Mouse (Mus musculus) c-Kit-positive CD71-positive TER-119-positive erythroid progenitor cells, embryonic 14.5 days (primary cell): ENCODE data around the gene Psma6.
A peak's percentile ranks its signal among the peaks of the same experiment; 100 is the strongest.
"Not testable (repeated sequence)": the region's sequence is repeated elsewhere in the genome, so short reads cannot be mapped to it uniquely, and the experiment has no call there.

Experiments
- DNase-seq: peaks from one replicate; pipeline ENCODE4 v3.0.0-alpha.2; 2013; ENCODE audit warnings: low spot score

Psma6 gene

DNA sequence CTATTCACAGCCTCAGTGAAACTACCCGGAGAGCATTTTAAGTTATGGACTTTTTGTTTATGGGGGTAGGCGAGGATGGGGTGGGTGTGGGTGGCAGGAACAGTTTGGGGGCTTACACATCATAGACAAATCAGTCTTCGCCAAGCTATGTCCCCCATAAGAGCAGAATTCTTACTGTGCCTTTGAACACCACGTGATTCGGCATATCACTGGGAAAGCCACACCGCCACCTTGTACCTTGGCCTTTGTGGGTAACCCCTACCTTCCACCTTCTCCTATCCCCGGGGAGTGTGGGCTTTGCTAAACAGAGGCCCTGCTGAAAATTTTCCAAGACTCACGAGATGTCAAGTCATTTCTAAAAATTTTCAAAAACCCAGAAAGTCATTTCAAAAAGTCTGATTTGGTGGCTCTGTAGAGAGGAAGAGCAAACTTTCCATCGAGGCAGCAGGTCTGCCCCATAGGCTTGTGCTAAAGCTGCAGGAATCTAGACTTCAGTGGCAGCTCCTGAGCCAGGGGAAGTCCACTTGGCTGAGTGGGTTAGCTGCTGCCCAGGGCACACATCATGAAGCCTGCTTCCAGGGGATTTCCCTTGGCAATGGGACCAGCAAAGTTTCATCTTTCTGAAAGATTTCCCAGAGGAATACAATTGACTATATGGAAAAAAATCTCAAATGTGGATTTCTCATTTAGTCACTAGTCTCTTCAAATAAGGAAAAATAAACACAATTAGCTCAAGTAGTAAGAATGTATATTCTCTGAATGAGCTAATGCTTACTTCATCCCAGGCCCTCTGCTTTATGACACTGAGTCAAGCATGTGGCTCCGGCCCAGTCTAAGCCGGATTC is 8.9 kb downstream of the Psma6 start:
- no peak for DNase-seq

DNA sequence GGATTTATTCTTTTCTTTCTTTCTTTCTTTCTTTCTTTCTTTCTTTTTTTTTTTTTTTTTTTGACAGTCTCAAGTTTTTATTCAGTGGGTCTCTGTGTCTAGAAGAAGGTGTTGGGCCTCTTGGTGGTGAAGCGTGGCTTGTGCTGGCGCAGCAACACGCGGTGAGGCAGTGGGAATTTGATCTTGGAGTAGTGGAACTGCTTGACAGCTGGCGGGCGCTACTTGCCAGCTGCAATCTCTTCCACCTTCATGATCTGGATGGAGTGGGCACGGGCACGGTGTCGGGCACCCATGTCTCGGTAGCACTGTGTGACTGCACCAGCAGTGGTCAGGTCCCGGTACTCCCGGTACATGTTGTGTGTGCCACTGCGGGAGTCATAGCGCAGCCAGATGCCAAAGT is 11.6 kb downstream of the Psma6 start:
- DNase-seq: not testable (repeated sequence)

DNA sequence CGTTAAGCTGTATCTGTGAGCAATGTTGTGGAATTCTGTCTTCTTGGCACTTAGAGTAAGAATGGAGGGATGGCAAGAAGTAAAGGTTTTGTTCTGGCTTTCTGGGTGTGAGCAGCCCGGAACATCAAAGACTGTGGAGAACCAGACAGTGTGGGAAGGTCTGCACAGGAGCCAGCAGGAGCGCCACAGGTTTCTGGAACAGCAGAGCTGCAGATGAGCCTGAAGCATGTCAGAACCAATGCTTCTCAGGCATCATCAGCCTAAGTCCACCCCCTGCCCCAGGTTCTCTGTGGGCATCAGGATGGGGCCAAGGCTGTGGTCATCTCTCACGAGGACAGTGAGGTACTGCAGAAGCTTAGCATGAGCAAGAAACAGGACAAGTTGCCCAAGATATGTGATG is 12.5 kb downstream of the Psma6 start:
- no peak for DNase-seq

DNA sequence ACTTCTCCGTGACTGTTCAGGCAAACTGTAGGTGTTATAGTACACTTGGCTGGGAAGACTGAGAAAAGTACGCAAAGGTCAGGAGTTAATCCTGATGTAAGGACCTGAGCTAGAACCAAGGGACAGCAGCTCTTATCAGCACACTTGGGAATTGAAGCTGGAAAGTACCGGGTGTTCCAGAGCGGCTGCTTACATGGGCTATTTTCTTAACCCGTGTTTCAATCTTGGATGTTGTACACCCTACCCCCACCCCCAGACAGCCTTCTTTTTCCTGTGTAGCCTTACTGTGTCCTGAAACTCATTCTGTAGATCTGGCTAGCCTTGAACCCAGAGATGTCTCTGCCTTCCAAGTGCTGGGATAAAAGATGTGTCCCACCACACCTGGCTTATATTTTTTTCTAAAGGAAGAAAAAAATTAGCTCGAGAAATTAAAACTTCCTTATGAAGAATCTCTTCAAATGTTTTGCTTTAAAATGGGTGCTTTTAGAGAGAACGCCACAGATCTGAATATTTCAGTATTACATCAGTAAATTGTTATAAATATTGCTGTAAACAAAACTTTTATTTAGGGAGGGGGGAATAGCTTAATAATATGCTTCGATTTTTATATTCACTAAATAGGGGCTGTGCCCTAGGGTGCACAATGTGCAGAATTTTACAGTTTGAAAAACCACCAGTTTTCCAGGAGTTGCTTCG is 13.7 kb downstream of the Psma6 start:
- no peak for DNase-seq

DNA sequence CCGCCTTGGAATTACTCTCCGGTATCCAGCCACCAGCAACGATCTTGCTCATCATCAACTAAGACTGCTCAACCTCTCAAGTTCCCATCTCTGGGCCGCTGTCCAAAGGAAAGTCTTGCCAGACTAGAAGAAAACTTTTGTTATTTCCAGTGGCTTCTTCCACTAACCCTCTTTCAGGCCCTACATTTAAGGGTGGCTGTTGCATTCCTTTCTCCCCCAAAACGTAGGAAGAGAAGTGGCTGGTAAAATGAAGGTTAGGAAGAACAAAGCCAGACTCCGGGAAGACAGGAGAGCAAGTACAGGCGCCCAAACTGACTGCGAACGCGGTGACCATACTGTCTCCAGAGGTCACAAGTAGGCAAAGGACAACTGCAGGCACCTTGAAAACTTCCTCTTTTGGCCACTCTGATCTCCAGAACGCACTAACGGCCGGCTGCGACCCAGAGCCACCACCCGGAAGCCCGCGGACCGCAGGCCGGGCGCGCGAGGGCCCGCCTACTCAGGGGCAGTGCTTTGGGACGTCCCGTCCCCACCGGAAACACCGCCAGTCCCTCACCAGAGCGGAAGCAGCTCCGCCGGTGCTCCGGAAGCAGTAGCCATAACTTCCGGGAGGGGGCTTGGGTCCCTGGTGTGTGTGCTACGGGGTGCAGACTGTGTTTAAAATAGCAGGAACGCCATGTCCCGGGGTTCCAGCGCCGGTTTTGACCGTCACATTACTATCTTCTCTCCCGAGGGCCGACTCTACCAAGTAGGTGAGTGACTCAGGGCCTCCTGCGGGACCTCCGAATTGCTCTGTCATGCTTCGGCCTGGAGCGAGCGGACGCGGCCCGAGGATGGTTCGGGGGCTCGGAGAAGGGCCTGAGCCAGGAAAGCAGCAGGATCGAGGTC is 14.5 kb downstream of the Psma6 start:
- DNase-seq: peak; percentile 89

DNA sequence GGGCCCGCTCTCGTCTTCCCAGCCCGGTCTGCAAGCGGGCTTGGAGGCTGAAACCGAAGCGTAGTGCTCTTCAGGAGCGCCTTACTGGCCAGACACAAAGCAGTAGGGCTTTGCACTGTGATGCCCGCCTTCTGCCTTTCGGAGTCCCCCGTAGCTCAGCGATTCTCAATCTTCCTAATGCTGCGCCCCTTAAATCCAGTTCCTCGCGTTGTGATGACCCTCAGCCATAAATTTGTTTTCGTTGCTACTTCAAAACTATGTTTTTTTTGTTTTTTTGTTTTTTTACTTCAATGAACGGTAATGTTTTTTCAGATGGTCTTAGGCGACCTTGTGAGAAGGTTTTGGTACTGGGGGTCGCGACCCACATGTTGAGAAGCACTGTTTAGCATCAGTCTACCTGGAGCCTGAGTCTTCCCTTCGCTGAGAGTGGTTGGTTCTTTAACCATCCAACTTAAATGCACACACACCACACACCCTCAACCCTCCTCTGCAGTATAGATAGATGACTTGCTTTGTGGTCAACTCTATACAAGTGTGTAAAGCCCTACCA is 15.2 kb downstream of the Psma6 start:
- DNase-seq: no peak

DNA sequence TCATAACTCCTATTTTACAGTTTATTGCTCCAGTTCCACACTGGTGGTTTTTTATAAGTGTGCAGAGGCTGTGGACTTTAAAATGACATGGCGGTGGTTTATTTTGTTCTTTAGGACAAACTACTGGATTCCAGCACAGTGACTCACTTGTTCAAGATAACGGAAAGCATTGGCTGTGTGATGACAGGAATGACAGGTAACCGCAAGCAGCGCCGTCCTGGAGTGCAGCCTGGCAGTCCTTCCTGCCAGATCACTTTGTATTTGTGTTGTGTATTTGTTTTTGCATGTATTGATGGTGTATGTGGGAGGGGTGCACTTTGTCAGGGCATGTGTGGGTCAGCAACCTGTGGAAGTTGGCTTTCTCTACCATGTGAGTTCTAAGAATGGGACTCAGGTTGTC is 23.9 kb downstream of the Psma6 start:
- no peak for DNase-seq

DNA sequence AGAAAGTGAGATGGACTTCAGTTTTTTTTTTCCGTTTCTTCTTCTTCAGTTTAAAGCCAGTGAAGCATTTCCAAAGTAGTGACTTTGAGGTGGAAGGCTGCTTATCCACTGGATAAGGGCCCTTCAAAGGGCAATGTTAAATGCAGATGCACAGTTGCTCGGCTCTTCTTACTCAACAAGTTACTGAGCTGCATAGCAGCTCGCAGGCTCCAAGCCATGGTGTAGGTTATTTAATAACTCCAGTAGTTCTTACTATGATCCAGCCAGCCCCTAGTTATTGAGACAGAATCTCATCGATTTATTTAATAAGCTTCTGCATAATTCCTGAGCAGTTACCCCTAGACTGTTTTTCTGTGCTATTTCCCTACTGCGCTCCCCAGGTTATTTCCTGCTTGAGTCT is 31.2 kb downstream of the Psma6 start:
- DNase-seq: no peak

DNA sequence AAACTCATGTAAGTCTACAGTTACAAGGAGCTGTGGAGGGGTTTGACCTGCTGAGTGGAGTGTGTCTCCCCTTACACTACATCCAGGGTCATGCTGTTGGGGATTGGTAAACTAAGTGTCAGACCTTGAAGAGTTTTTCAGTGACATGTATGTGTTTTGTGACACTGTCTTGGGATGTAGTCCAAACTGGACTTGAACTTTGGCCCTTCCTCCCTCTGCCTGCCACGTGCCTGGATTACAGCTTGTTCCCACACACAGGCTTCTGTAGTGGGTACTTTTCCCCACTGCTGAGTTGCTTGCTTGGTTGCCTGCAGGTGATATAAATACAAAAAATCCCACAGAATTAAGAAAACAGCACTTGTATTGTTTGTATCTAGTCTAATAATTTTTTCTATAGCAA is 31.7 kb downstream of the Psma6 start:
- no peak for DNase-seq

DNA sequence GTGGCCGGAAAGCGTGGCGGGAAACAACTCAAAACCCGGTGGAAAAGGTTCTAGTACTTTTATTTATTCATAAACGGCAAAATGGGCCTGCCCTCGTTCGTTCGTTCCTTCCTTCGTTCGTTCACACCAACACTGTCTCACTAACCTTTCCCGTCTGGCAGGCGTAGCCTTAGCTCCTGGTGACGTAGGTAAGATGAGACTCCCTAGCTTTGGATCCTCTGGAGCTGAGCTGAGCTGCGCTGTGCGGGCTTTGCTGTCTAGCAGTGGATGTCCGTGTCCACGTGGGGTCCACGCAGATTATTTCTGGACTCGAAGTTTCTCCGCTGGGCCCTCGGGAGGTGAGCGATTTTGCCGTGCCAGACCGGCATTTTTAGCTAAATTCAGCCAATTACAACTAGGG is 36.2 kb downstream of the Psma6 start:
- no peak for DNase-seq

DNA sequence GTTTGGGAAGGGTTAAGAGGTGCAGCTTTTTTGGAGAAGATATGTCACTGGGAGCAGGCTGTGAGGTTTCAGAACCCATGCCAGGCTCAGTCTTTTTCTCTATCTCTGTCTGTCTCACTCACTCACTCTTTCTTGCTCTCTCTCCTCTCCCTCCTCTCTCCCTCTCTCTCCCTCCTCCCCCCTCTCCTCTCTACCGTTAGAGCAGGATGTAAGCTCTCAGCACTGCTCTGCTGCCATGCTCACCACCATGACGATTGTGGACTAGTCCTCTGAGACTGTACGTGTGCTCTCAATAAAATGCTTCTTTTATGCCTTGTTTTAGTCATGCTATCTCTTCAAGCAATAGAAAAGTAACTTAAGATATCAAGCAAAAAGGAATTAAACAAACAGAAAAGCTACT is 38.0 kb downstream of the Psma6 start:
- DNase-seq: no peak

DNA sequence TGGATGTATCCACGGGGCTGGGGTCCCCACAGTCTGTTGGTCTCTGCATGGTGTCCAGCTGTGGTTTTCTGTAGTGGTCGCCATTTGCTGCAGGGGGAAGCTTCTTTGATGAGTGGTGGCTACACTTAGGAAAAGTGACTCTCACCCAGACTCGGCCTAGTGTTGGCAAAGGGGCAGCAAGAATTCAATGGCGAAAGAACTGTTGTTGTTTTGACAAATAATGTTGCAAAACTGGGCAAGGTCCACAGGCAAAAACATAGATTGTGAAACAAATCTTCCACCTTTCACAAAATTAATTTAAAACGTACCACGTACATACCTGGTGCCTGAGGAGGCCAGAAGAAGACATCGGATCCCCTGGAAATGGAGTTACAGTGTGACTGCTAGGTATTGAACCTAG is 42.3 kb downstream of the Psma6 start:
- DNase-seq: no peak

DNA sequence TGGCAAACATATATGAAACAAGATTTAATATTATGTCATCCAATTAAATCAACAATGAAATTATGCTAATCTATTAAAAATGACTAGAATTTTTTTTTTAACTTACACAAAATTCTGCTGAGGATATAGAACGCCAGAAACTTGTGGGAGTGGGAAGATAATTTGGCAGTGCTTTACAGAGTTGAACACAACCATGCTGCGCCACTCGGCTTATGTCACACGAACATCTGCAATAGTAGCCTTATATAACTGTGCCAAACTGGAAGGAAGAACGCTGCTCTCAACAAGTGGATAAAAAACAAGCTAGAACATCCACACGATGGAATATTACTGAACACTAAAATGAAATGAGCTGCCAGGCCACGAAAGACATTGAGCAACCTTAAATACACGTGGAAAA is 45.2 kb downstream of the Psma6 start:
- no peak for DNase-seq

DNA sequence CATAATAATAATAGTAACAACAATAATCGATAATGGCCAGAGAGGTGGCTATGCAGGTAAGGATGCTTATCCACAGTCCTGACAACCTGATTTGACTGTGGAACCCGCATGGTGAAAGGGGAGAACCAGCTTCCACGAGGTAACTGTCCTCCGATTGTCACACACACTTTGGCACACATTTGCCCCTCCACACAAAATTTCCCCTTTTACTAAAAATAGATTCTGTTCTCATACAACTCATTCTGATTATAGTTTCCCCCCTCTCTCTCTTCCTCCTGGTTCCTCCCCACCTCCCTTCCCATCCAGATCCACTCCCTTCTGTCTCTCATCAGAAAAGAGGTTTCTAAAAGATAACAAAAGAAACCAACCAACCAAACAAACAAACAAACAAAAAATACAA is 45.9 kb downstream of the Psma6 start:
- DNase-seq: no peak

DNA sequence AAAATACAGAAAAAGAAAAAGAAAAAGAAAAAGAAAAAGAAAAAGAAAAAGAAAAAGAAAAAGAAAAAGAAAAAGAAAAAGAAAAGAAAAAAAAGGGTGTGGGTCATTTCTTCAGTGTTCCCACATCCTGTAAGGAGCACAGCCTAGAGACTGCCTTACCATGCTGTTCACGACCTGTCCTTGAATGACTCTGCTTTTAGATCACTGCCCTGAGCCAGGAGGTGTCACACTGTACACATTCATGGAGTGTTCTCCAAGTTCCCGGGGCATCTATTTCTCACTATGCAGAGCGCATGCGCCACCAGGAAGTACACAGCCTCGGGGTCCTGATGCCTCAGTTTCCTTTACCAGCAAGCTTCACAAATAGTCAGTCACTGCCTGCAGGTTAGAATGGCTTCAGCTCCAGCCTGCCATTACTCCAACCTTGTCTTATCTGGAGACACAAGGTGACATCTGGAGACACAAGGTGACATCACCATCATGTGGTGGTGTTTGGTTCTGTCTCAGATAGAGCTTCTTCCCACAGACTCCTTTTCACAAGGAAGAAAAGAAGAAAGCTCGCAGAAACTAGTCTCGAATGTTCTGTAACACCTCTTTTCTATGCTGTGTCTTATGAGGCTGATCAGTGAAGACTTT is 48.4 kb downstream of the Psma6 start:
- no peak for DNase-seq

DNA sequence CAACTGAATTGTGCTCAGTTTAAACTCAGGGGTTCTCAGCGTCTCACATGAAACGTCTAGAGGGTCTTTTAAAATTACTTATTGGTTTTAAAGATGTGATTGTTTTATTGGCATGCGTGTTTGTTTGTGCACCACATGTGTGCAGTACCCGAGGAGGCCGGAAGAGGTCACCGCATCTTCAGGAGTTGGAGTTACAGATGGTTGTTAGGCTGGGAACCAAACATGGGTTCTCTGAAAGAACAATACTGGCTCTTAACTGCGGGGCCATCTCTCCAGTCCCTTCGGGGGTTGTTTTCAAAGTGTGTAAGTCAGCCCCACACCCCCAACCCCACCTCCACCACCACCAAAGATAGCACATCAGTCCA is 48.9 kb downstream of the Psma6 start:
- DNase-seq: no peak

DNA sequence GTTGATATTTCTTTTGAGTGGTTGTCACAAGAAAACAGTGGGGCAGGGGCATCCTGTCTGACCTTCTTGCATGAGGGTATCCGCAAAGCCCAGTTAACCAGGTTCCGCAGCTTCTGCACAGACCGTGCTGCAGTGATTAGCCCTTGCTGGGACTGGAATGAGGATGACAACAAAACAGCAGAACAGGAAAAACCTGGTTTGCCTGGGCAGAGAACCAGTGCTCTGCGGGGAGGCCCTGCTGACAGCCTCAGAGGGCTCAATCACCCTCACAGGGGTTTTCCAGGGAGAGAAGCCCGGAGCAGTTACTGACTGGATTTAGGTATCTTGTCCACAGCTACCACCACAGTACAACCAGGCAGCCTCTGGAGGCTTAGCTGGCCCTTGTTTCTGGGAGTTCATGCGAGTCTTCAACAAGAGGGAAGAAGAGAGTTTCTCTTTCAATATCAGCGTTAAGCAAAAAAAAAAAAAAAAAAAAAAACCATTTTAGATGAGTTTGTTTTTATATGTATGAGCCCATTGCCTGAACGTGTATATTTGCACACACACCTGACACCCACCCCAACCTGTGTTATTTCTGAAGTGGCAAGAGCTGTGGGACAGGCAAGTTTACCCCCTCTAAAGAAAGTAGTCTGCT is 49.9 kb downstream of the Psma6 start:
- no peak for DNase-seq

DNA sequence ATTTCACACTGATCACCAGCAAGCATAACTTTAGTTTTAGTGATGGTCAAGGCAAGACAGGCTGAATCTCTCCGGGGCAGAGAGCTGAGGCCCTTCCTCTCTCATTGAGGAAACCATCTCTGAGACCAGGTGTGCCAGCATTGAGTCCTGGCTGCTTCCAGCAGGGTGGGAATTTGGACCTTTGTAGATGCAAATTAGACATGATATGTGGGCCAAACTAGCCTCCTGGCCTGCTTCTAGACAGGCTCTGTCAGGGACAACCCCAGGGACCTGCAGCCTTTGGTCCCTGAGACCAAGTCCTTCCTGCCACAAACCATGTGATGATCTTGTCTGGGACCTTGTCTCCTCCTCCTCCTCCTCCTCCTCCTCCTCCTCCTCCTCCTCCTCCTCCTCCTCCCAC is 51.1 kb downstream of the Psma6 start:
- no peak for DNase-seq

DNA sequence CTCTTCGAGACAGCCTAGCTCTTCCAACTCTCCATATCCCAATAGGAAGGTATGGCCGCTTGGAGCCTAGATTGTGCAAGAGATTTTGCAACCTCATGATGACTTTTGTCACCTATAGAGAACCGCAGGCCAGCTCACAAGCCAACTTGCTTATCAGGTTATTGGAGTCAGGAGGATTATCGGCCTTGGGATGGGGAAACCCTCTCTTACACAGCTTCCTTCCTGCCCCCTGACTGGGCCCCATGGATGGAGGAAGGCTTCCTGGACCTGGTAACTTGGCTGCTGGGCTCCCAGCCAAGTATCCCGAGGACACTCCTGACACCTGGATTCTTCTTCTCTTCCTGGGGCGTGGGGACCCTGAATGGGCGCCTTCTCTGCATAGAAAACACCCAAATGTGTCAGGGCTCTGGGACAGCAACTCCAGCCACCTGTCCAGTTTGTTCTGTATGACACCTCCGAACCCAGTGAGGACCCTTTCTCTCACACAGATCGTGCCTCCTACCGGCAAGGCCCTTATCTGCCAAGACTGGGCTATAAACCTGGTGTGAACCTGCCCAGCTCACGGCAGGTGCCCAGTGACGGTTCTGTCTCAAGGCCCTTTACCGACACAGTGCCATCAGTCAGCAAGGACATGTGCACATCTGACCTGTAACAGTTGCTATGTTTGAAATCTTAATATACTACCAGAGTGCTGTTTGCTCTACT is 53.3 kb downstream of the Psma6 start:
- DNase-seq: no peak

DNA sequence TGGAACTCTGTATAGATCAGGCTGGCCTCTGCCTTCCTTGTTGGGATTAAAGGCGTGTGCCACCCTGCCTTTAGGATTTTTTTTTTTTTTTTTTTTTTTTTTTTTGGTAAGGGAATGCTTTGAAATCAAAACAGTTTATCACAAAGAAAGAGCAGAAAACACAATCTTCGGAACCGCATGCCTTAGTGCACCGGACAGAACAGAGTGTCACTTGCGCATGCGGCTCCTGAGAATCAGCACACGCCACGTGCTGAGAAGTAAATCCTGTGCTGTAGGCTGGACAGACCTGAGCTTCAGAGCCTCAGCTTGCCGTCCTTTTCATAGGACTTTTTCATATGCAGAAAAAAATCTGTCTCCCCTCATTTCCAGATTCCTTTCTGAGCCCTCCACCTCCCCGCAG is 54.0 kb downstream of the Psma6 start:
- no peak for DNase-seq

DNA sequence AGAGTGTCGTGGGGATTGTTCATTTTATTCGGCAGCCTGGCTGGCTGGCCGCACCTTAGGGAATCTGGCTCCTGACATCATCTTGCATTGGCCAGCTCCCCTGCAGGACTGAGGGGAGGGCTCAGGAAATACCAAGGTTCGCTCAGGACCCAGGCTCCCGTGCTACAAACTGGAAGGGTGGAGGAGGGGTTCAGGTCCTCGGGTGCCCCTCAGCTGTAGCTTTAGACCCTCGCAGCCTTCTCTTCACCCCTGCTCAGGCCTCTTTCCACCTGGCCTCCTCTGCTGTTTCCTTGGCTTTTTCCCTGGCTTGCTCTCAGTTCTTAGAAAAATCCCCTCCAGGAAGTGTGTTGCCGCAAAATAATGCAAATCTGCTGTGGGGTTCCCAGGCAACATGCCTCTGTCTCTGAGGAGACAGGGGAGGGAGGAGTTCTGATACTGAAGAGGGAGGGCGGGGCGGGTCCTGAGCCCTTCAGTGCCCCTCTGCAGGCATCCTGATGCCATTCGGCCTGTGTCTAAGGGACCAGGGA is 54.7 kb downstream of the Psma6 start:
- DNase-seq: no peak
